Mouse (Mus musculus): ENCODE data around the gene Rora. TPM values are rescaled to one million over a fixed set of nuclear protein-coding genes. Genes with fewer than 3 reads are reported as not detected.

Gene Rora
- polyA plus RNA-seq, 1 experiment from 2014 or later, result 4.3 TPM

DNA sequence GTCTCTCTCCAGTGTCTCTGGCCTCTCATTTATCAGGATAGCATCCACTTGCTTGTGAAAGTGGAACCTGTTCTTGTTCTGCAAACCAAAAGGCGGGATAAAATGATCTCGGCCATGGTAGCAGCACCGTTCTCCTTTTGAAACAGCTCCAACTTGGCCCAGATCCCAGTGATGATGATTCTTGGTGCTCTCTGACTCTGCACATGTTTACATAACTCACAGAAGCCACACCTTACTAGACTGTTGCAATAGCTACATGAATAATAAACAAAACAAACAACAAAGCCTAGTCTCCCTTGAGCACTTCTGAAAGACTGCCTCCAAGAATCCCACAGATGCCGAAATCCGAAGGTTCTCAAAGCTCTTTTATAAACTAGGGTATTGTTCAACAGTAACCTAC lies 357.3 kb downstream of the Rora start:
- H3K9me3 ChIP-seq (ENCODE audit: control insufficient read depth, low read length), result no peaks in the 10 kb centered on the region
- no peak overlapping the region for H3K9ac ChIP-seq (ENCODE audit: low read length)
- H3K4me1 ChIP-seq (ENCODE audit: control insufficient read depth, insufficient read depth, low read length), result no peaks in the 10 kb centered on the region
- no peak overlapping the region for H3K27ac ChIP-seq (ENCODE audit: low read depth, low read length)
- no peak overlapping the region for H3K4me3 ChIP-seq (ENCODE audit: low read depth, low read length)
- ATAC-seq (ENCODE audit: low FRiP score), result no peak
- H3K27me3 ChIP-seq (ENCODE audit: control insufficient read depth, insufficient read depth, low read length), result no peaks in the 10 kb centered on the region
- 84% methylated on average over 5 of the region's 5 CpGs for WGBS
- no peak for DNase-seq (ENCODE audit: low spot score, missing footprints)
- H3K36me3 ChIP-seq (ENCODE audit: control insufficient read depth, insufficient read depth, low read length), result no peaks in the 10 kb centered on the region
- no peak overlapping the region for H3K4me2 ChIP-seq

GRCm38 (mm10) chr9:69013186-69013715 lies 359.7 kb downstream of the Rora start:
- Histone ChIP-seq H3K36me3 (ENCODE audit: control insufficient read depth, insufficient read depth, low read length) (no peaks in the 10 kb centered on the region), H3K4me2 (no peak overlapping the region), H3K4me3 (ENCODE audit: low read depth, low read length) (no peak overlapping the region), H3K9me3 (ENCODE audit: control insufficient read depth, low read length) (no peaks in the 10 kb centered on the region), H3K27ac (ENCODE audit: low read depth, low read length) (no peak overlapping the region), H3K4me1 (ENCODE audit: control insufficient read depth, insufficient read depth, low read length) (no peaks in the 10 kb centered on the region), H3K9ac (ENCODE audit: low read length) (no peak overlapping the region), H3K27me3 (ENCODE audit: control insufficient read depth, insufficient read depth, low read length) (no peaks in the 10 kb centered on the region)
- ATAC-seq (ENCODE audit: low FRiP score), result no peak
- 81% methylated on average over 7 of the region's 7 CpGs for WGBS
- DNase-seq (ENCODE audit: low spot score, missing footprints), result no peak

DNA sequence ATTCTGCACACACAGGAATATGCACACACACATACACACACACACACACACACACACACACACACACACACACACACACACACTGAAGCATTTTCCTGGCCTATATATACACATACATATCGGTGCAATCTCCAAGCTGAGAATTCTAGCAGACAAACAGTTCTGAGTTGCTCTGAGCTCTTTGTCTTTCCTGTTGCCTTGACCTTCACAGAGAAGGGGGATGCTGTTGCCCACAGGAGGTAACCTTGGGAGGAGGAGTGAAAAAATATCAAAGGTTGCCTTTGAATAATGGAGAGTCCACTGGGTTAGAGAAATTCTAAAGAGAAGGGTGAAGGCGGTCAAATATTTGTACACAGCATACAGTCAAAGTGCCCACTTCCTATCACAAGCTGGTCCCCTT lies 360.6 kb downstream of the Rora start:
- WGBS, result 90% methylated on average over 2 of the region's 2 CpGs
- Histone ChIP-seq H3K4me1 (ENCODE audit: control insufficient read depth, insufficient read depth, low read length) (no peaks in the 10 kb centered on the region), H3K27me3 (ENCODE audit: control insufficient read depth, insufficient read depth, low read length) (no peaks in the 10 kb centered on the region), H3K27ac (ENCODE audit: low read depth, low read length) (no peak overlapping the region), H3K9ac (ENCODE audit: low read length) (no peak overlapping the region), H3K36me3 (ENCODE audit: control insufficient read depth, insufficient read depth, low read length) (no peaks in the 10 kb centered on the region), H3K4me3 (ENCODE audit: low read depth, low read length) (no peak overlapping the region), H3K9me3 (ENCODE audit: control insufficient read depth, low read length) (no peaks in the 10 kb centered on the region), H3K4me2 (no peak overlapping the region)
- ATAC-seq (ENCODE audit: low FRiP score), result no peak
- no peak for DNase-seq (ENCODE audit: low spot score, missing footprints)

DNA sequence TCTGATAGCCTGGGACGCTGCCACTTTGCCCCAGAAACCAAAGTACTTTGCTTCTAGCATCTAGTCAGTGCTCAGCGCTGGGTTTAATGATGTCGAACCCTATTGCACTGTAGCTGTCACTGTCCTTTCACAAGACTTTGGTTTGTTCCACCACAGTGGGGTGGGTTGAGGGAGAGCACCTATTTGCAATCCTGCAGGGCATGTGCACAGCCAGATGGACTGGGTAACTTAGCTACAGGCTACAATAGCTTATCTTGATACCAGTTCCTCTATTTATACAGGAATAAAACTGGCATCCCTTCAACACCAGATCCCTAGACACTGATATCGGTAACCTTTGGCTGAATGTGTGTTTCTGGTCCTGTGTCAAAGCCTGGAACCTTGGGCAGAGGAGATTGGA lies 366.8 kb downstream of the Rora start:
- no peak overlapping the region for H3K4me3 ChIP-seq (ENCODE audit: low read depth, low read length)
- no peaks in the 10 kb centered on the region for H3K36me3 ChIP-seq (ENCODE audit: control insufficient read depth, insufficient read depth, low read length)
- no peak for ATAC-seq (ENCODE audit: low FRiP score)
- no peaks in the 10 kb centered on the region for H3K27me3 ChIP-seq (ENCODE audit: control insufficient read depth, insufficient read depth, low read length)
- no peaks in the 10 kb centered on the region for H3K4me1 ChIP-seq (ENCODE audit: control insufficient read depth, insufficient read depth, low read length)
- H3K27ac ChIP-seq (ENCODE audit: low read depth, low read length), result no peak overlapping the region
- H3K4me2 ChIP-seq, result no peak overlapping the region
- H3K9me3 ChIP-seq (ENCODE audit: control insufficient read depth, low read length), result no peaks in the 10 kb centered on the region
- H3K9ac ChIP-seq (ENCODE audit: low read length), result no peak overlapping the region
- WGBS, result 93% methylated on average over 4 of the region's 4 CpGs
- no peak for DNase-seq (ENCODE audit: low spot score, missing footprints)

DNA sequence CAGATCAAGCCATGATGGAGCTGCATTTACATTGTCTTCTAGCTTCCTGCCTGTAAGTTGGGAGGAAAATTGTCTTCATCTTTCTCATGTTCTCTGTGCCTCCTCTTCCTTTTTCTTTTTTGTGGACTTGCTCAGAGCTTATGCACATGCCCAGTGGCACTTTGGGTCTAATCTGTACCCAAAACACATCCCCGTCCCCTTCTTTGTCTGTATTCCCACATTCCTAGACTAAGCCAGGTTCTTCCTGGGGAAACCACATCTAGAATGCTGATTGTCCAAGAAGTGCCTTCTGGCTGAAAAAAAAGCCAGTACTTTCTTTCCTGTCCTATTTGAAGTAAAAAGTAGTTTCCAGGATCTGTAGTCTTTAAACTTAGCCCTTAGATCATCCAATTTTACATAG lies 367.9 kb downstream of the Rora start:
- H3K36me3 ChIP-seq (ENCODE audit: control insufficient read depth, insufficient read depth, low read length), result no peaks in the 10 kb centered on the region
- 79% methylated on average over 1 of the region's 1 CpGs for WGBS
- no peak overlapping the region for H3K27ac ChIP-seq (ENCODE audit: low read depth, low read length)
- H3K4me3 ChIP-seq (ENCODE audit: low read depth, low read length), result no peak overlapping the region
- ATAC-seq (ENCODE audit: low FRiP score) (no peak), DNase-seq (ENCODE audit: low spot score, missing footprints) (no peak)
- no peak overlapping the region for H3K9ac ChIP-seq (ENCODE audit: low read length)
- H3K4me1 ChIP-seq (ENCODE audit: control insufficient read depth, insufficient read depth, low read length), result 0 out of 2 replicates have a peak, but pooled peaks cover 5% of the 10 kb centered on the region
- no peaks in the 10 kb centered on the region for H3K27me3 ChIP-seq (ENCODE audit: control insufficient read depth, insufficient read depth, low read length)
- H3K4me2 ChIP-seq, result no peak overlapping the region
- H3K9me3 ChIP-seq (ENCODE audit: control insufficient read depth, low read length), result no peaks in the 10 kb centered on the region

GRCm38 (mm10) chr9:69023314-69023713 lies 369.7 kb downstream of the Rora start:
- H3K4me2 ChIP-seq, result no peak overlapping the region
- no peaks in the 10 kb centered on the region for H3K27me3 ChIP-seq (ENCODE audit: control insufficient read depth, insufficient read depth, low read length)
- no peak overlapping the region for H3K9ac ChIP-seq (ENCODE audit: low read length)
- no peaks in the 10 kb centered on the region for H3K9me3 ChIP-seq (ENCODE audit: control insufficient read depth, low read length)
- H3K4me1 ChIP-seq (ENCODE audit: control insufficient read depth, insufficient read depth, low read length), result 0 out of 2 replicates have a peak, but pooled peaks cover 5% of the 10 kb centered on the region
- no peak overlapping the region for H3K4me3 ChIP-seq (ENCODE audit: low read depth, low read length)
- H3K27ac ChIP-seq (ENCODE audit: low read depth, low read length), result no peak overlapping the region
- 82% methylated on average over 3 of the region's 3 CpGs for WGBS
- ATAC-seq (ENCODE audit: low FRiP score) (no peak), DNase-seq (ENCODE audit: low spot score, missing footprints) (no peak)
- no peaks in the 10 kb centered on the region for H3K36me3 ChIP-seq (ENCODE audit: control insufficient read depth, insufficient read depth, low read length)

DNA sequence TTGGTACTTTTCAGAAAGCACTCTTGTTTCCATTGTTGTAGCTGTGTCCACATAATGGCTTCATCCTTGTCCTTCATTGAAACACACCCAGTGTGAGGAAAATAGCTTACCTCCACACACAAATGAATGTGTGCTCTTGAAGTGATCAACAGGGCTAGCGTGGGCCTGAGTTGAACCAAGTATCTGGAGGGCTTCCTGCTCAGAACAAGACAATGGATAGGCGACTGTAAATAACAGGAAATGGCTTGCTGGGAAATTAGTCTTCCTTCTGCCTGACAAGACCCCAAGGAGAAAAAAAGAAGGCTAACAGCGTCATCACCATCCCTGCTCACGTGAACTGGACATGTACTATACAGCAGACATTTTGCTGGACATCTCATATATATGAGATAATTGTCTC lies 374.6 kb downstream of the Rora start:
- H3K9ac ChIP-seq (ENCODE audit: low read length), result no peak overlapping the region
- H3K36me3 ChIP-seq (ENCODE audit: control insufficient read depth, insufficient read depth, low read length), result no peaks in the 10 kb centered on the region
- H3K4me1 ChIP-seq (ENCODE audit: control insufficient read depth, insufficient read depth, low read length), result 0 out of 2 replicates have a peak, but pooled peaks cover 5% of the 10 kb centered on the region
- WGBS, result 81% methylated on average over 4 of the region's 4 CpGs
- no peaks in the 10 kb centered on the region for H3K9me3 ChIP-seq (ENCODE audit: control insufficient read depth, low read length)
- no peak overlapping the region for H3K4me2 ChIP-seq
- no peak overlapping the region for H3K4me3 ChIP-seq (ENCODE audit: low read depth, low read length)
- H3K27ac ChIP-seq (ENCODE audit: low read depth, low read length), result no peak overlapping the region
- H3K27me3 ChIP-seq (ENCODE audit: control insufficient read depth, insufficient read depth, low read length), result no peaks in the 10 kb centered on the region
- ATAC-seq (ENCODE audit: low FRiP score) (no peak), DNase-seq (ENCODE audit: low spot score, missing footprints) (no peak)

DNA sequence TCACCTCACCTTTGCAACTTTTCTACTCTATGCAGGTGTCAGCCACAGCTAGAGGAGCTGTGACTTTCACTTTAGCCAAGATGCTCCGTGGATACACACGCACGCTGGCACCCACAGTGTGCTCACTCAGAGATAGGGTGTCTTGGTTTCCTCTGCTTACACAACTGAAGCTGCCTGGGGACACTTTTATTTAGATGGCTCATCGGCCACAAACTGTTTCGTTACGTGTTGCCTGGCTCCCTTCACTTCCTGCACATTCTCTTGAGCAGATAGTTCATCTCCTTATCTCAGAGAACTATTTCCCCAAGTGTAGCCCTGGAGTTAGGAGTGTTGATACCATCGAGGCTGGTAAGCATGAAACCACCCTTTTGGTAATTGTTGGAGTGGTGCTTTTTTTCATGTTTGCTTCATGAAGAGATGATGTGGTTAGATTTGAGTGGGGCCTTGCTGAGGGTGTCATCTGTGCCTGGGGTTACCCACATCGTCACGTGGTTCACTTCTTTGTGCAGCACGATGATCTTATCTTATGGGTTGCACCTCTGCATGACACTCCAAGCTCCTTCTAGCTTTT lies 380.8 kb downstream of the Rora start:
- 91% methylated on average over 10 of the region's 10 CpGs for WGBS

DNA sequence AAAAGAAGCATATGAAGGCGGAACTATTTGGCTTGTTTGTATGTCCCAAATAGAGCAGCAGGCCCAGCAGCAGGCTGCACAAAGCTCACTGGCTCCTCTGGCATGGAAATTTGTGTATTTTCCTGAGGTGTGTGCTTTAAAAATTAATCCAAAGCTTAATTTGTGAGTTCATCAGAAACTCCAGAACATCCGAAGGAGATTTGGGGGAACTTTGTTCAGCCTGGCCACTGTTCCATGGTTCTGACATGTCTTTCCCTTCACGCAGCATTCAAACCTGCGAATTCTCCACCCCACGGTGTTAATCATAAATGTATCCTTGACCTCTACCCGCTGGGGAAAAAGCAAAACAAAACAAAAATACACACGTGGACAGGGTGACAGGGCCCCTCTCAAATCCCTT lies 381.9 kb downstream of the Rora start:
- H3K9me3 ChIP-seq (ENCODE audit: control insufficient read depth, low read length), result no peaks in the 10 kb centered on the region
- no peak overlapping the region for H3K9ac ChIP-seq (ENCODE audit: low read length)
- no peak overlapping the region for H3K27ac ChIP-seq (ENCODE audit: low read depth, low read length)
- no peaks in the 10 kb centered on the region for H3K27me3 ChIP-seq (ENCODE audit: control insufficient read depth, insufficient read depth, low read length)
- DNase-seq (ENCODE audit: low spot score, missing footprints) (no peak), ATAC-seq (ENCODE audit: low FRiP score) (no peak)
- H3K4me2 ChIP-seq, result no peak overlapping the region
- no peaks in the 10 kb centered on the region for H3K4me1 ChIP-seq (ENCODE audit: control insufficient read depth, insufficient read depth, low read length)
- 83% methylated on average over 7 of the region's 7 CpGs for WGBS
- H3K4me3 ChIP-seq (ENCODE audit: low read depth, low read length), result no peak overlapping the region
- no peaks in the 10 kb centered on the region for H3K36me3 ChIP-seq (ENCODE audit: control insufficient read depth, insufficient read depth, low read length)

More for the DNA sequence above, 380.8 kb downstream of the Rora start:
- no peak overlapping the region for H3K9ac ChIP-seq (ENCODE audit: low read length)
- no peak overlapping the region for H3K27ac ChIP-seq (ENCODE audit: low read depth, low read length)
- no peak for ATAC-seq (ENCODE audit: low FRiP score)
- H3K9me3 ChIP-seq (ENCODE audit: control insufficient read depth, low read length), result no peaks in the 10 kb centered on the region
- H3K4me2 ChIP-seq, result no peak overlapping the region
- DNase-seq (ENCODE audit: low spot score, missing footprints), result no peak
- H3K36me3 ChIP-seq (ENCODE audit: control insufficient read depth, insufficient read depth, low read length), result no peaks in the 10 kb centered on the region
- H3K4me3 ChIP-seq (ENCODE audit: low read depth, low read length), result no peak overlapping the region
- no peaks in the 10 kb centered on the region for H3K27me3 ChIP-seq (ENCODE audit: control insufficient read depth, insufficient read depth, low read length)
- H3K4me1 ChIP-seq (ENCODE audit: control insufficient read depth, insufficient read depth, low read length), result no peaks in the 10 kb centered on the region

All from midbrain, embryonic 11.5 days (tissue).